Mouse (Mus musculus) liver, embryonic 11.5 days (tissue): ENCODE results near the gene Gpatch1. TPM values are rescaled to one million over a fixed set of nuclear protein-coding genes. Genes with fewer than 3 reads are reported as not detected.
A peak's percentile ranks its signal among the peaks of the same experiment; 100 is the strongest.

Experiments
- ATAC-seq: fragments of 200-750 bp; cut with Nextera tagmentation; replicated peaks from 2 replicates; pipeline ENCODE4 v1.8.0; 2017; ENCODE audit warnings: moderate number of reproducible peaks, mild to moderate bottlenecking, moderate TSS enrichment, moderate library complexity; ENCODE audit not compliant: low FRiP score
- DNase-seq: peaks from one replicate; pipeline ENCODE4 v3.0.0-alpha.2; 2017; ENCODE audit warnings: low spot score
- H3K27ac ChIP-seq: fragments of 300-500 bp; sonication (generic); 2 replicates; pipeline ENCODE4 v1.5.1; 2014; ENCODE audit warnings: mild to moderate bottlenecking, low read depth, low read length, control low read depth
- H3K27me3 ChIP-seq: fragments of 300-500 bp; sonication (generic); replicated peaks from 2 replicates; pipeline ENCODE4 v1.6.1; 2014; ENCODE audit warnings: low read length, mixed read lengths; ENCODE audit not compliant: control insufficient read depth, insufficient read depth
- H3K36me3 ChIP-seq: fragments of 300-500 bp; sonication (generic); 2 replicates; pipeline ENCODE4 v1.6.1; 2014; ENCODE audit warnings: mild to moderate bottlenecking, low read length, moderate library complexity, mixed read lengths; ENCODE audit not compliant: control insufficient read depth, insufficient read depth
- H3K4me1 ChIP-seq: fragments of 300-500 bp; sonication (generic); replicated peaks from 2 replicates; pipeline ENCODE4 v1.6.1; 2014; ENCODE audit warnings: low read length, mixed read lengths; ENCODE audit not compliant: control insufficient read depth, insufficient read depth
- H3K4me2 ChIP-seq: fragments of 300-500 bp; sonication (generic); 2 replicates; pipeline ENCODE4 v1.6.1; 2014; ENCODE audit warnings: mild to moderate bottlenecking, control low read depth, moderate library complexity
- H3K4me3 ChIP-seq: fragments of 300-500 bp; sonication (generic); 2 replicates; pipeline ENCODE4 v1.5.1; 2014; ENCODE audit warnings: low read depth, low read length, control low read depth
- H3K9ac ChIP-seq: fragments of 300-500 bp; sonication (generic); 2 replicates; pipeline ENCODE4 v1.6.1; 2014; ENCODE audit warnings: low read depth, low read length, control low read depth
- H3K9me3 ChIP-seq: fragments of 300-500 bp; sonication (generic); 2 replicates; pipeline ENCODE4 v1.6.1; 2016; ENCODE audit warnings: low read length, inconsistent platforms, mixed read lengths; ENCODE audit not compliant: control insufficient read depth
- WGBS: fragments of 180-500 bp; shearing (Covaris S2); extraction: QIAGEN DNeasy Blood & Tissue Kit; methylation state at CpG from one replicate; pipeline ENCODE4 v1.1.7; 2014; 5-methylcytosine and 5-hydroxymethylcytosine counted together
- polyA plus RNA-seq: library from polyadenylated mRNA; unstranded; fragments of >200 nt; fragmentation: Nextera tagmentation; extraction: Ambion mirVana; gene quantifications from 2 replicates; pipeline ENCODE4 v1.2.1, GENCODE M21; 2014

Gene Gpatch1
- polyA plus RNA-seq, 1 experiment from 2014 or later: 16.1 TPM

DNA sequence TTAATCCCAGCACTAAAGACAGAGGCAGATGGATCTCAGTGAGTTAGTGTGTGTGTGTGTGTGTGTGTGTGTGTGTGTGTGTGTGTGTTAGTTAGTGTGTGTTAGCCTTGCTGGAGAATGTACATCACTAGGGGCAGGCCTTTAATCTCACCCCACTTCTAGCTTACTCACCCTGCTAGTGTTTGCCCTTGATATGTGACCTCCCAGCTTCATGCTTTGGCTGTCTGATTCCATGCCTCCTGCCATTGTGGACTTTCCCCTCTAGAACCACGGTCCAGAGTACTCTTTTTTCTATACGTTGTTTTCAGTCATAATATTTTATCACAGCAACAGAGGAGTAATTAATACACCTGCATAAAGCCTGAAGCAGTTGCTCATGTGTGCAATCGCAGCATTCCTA lies 7.0 kb downstream of the Gpatch1 start:
- no peak overlapping the region for H3K4me2 ChIP-seq
- WGBS: 92% methylated on average over 3 of the region's 3 CpGs

DNA sequence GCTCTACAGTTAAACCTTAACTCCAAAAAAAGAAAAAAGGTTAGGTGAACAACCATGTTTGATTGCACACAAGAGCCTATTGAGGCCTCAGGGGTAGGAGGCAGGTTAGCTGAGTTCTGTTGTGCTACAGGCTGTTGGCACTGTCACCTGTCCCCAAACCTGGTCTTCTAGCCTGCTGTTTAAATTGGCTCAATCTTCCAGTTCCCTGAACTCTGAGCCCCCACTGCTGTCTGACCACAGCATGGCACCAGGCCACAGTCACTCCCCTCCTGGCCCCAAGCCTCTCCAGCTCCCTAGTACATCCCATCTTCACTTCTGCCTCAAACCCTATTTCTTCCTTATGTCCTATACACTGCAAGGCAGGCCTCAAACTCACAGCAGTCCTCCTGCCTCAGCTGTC lies 17.4 kb downstream of the Gpatch1 start:
- H3K27ac ChIP-seq: no peak overlapping the region
- H3K4me1 ChIP-seq: no peaks in the 10 kb centered on the region
- ATAC-seq (no peak), DNase-seq (no peak)
- H3K27me3 ChIP-seq: no peaks in the 10 kb centered on the region
- no peaks in the 10 kb centered on the region for H3K9me3 ChIP-seq
- no peak overlapping the region for H3K4me3 ChIP-seq
- H3K9ac ChIP-seq: no peak overlapping the region
- H3K4me2 ChIP-seq: no peak overlapping the region
- peaks cover 28% of the 10 kb centered on the region for H3K36me3 ChIP-seq

More for the DNA sequence above, 7.0 kb downstream of the Gpatch1 start:
- peaks cover 7% of the 10 kb centered on the region for H3K36me3 ChIP-seq
- H3K9me3 ChIP-seq: no peaks in the 10 kb centered on the region
- no peaks in the 10 kb centered on the region for H3K27me3 ChIP-seq
- no peak overlapping the region for H3K9ac ChIP-seq
- H3K27ac ChIP-seq: no peak overlapping the region
- ATAC-seq (no peak), DNase-seq (no peak)
- no peak overlapping the region for H3K4me3 ChIP-seq
- no peaks in the 10 kb centered on the region for H3K4me1 ChIP-seq

DNA sequence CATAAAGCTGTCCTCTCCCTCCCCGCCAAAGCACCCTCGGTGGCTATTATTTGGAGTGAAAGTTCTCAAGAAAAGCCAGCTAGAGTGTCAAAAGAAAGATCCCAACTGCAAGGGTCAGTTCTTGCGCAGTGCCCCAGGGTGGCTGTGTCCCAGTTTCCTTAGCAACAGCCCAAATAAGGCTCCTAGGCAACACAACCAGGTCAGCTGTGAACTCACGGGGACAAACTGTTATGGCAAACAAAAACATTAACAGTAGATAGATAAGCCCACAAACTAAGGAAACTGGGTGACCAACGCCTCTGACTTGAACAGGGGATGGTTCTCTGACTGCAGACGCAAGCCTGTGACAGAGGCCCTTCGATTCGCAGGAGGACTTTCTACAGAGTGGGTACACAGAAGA lies 18.6 kb downstream of the Gpatch1 start:
- DNase-seq (no peak), ATAC-seq (no peak)
- Histone ChIP-seq H3K4me3 (no peak overlapping the region), H3K36me3 (peaks cover 29% of the 10 kb centered on the region), H3K9ac (no peak overlapping the region), H3K4me2 (no peak overlapping the region), H3K9me3 (no peaks in the 10 kb centered on the region), H3K27me3 (no peaks in the 10 kb centered on the region), H3K4me1 (no peaks in the 10 kb centered on the region), H3K27ac (no peak overlapping the region)
- 74% methylated on average over 8 of the region's 8 CpGs for whole genome bisulfite sequencing

GRCm38 (mm10) chr7:35297886-35298285 lies 20.4 kb downstream of the Gpatch1 start:
- H3K9me3 ChIP-seq: no peaks in the 10 kb centered on the region
- H3K4me2 ChIP-seq: no peak overlapping the region
- 88% methylated on average over 5 of the region's 5 CpGs for WGBS
- no peak overlapping the region for H3K27ac ChIP-seq
- no peak overlapping the region for H3K4me3 ChIP-seq
- no peaks in the 10 kb centered on the region for H3K4me1 ChIP-seq
- no peak for DNase-seq
- no peak overlapping the region for H3K9ac ChIP-seq
- H3K36me3 ChIP-seq: peaks cover 26% of the 10 kb centered on the region
- no peaks in the 10 kb centered on the region for H3K27me3 ChIP-seq
- ATAC-seq: no peak

DNA sequence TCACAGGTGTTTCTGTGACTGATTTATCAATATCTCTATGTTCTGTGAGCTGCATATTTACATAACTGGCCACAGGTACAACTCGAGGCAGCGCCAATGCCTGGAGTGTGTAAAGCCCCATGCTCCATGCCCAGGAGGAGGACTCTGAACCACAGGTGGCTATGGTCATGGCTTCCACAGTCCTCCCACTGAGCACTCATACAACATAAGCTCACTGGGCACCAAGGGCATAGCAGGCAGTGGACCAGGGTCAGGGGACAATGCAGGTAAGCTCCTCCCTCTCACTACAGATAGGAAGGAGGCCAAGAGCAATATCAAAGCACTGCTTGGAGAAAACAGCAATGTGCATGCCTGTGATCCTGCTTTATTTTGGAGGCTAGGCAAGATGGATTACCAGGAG lies 22.6 kb downstream of the Gpatch1 start:
- no peak overlapping the region for H3K4me2 ChIP-seq
- 92% methylated on average over 2 of the region's 2 CpGs for WGBS
- H3K9me3 ChIP-seq: no peaks in the 10 kb centered on the region
- ATAC-seq (no peak), DNase-seq (no peak)
- H3K27ac ChIP-seq: no peak overlapping the region
- no peaks in the 10 kb centered on the region for H3K27me3 ChIP-seq
- H3K9ac ChIP-seq: no peak overlapping the region
- H3K36me3 ChIP-seq: peaks cover 28% of the 10 kb centered on the region
- no peaks in the 10 kb centered on the region for H3K4me1 ChIP-seq
- H3K4me3 ChIP-seq: no peak overlapping the region

DNA sequence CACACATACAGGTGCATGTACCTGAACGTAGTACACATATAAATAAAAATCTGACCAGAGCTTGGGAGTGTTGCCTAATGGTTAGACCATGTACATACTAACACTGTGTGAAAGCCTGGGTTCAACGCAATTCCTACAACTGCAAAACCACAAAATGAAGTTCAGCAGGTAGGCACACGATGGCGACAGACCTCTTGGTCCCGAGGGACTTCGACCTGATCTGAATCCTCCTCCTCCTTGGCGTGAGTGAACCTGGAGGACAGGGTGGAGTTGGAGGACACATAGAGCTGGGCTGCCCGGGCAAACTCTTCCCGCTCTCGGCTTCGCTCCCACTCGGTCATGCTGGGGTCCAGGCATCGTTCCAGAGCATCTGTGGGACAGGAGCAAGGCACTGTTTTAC lies 24.8 kb downstream of the Gpatch1 start:
- no peaks in the 10 kb centered on the region for H3K4me1 ChIP-seq
- no peaks in the 10 kb centered on the region for H3K9me3 ChIP-seq
- H3K36me3 ChIP-seq: peaks cover 34% of the 10 kb centered on the region
- no peak overlapping the region for H3K9ac ChIP-seq
- H3K27me3 ChIP-seq: no peaks in the 10 kb centered on the region
- H3K4me3 ChIP-seq: no peak overlapping the region
- no peak overlapping the region for H3K27ac ChIP-seq
- no peak overlapping the region for H3K4me2 ChIP-seq
- ATAC-seq: no peak
- WGBS: 87% methylated on average over 13 of the region's 13 CpGs
- DNase-seq: no peak

GRCm38 (mm10) chr7:35278933-35279332 lies 39.3 kb downstream of the Gpatch1 start:
- WGBS: 67% methylated on average over 3 of the region's 3 CpGs
- Histone ChIP-seq H3K36me3 (peaks cover 30% of the 10 kb centered on the region), H3K9ac (no peak overlapping the region)

DNA sequence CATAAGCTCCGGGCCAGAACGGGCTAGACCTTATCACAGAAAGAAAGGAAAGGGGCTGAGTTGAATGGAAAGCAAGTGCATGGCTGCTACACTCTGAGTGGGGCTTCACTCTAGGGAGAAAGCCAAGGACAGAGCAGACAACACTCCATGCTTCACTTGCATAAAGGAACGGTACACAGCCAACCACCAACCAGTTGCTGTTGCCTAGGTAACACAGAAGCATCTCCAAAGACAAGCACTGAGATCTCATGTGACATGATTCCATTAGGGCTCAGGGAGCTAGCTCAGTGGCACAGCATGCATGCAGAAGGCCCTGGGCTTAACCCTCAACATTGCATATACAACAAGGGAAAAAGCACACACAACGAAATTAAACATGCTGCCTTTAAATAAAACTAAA lies 40.8 kb downstream of the Gpatch1 start:
- Histone ChIP-seq H3K4me2 (no peak overlapping the region), H3K9ac (no peak overlapping the region), H3K4me3 (no peak overlapping the region), H3K36me3 (peaks cover 27% of the 10 kb centered on the region), H3K27ac (no peak overlapping the region), H3K9me3 (peaks cover 14% of the 10 kb centered on the region), H3K27me3 (no peaks in the 10 kb centered on the region), H3K4me1 (no peaks in the 10 kb centered on the region)
- WGBS: 84% methylated on average over 4 of the region's 4 CpGs
- ATAC-seq (no peak), DNase-seq (no peak)

More at GRCm38 (mm10) chr7:35278933-35279332, 39.3 kb downstream of the Gpatch1 start:
- H3K9me3 ChIP-seq: peaks cover 14% of the 10 kb centered on the region
- no peak for ATAC-seq
- no peak overlapping the region for H3K4me2 ChIP-seq
- H3K27me3 ChIP-seq: no peaks in the 10 kb centered on the region
- no peak overlapping the region for H3K4me3 ChIP-seq
- no peak for DNase-seq
- H3K27ac ChIP-seq: no peak overlapping the region
- H3K4me1 ChIP-seq: no peaks in the 10 kb centered on the region

DNA sequence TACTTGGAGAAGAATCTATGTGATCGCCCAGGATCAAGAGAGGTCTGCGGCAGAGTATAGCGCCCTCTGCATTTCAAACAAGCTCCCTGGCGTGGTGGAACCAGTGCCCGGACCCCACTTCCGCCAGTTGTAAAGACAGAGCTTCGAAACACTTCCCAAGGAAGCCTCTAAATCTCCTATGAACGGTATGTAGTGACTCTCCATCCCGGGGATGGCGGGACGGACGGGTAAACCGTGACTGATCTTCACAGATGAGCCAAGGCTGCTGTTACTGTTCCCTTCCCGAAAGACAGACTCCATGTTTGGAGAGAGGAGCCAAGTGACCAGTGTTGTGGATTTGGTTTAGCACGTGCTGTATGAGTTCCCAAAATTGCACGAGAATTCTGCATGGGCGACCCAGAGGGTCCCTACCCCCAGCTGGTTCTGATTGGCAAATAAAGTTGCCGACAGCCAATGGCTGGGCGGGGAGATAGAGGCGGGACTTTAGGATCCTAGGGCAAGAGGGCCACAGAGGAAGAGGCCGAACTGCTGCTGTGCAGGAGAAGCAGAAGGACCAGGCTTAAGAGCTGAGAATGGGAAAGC lies 48.7 kb downstream of the Gpatch1 start:
- ATAC-seq: peak; percentile 80
- Histone ChIP-seq H3K27ac (no peak overlapping the region), H3K4me1 (no peaks in the 10 kb centered on the region), H3K27me3 (no peaks in the 10 kb centered on the region), H3K36me3 (no peaks in the 10 kb centered on the region), H3K9ac (peak overlapping the region; percentile 50), H3K4me3 (peak overlapping the region; percentile 45), H3K4me2 (peak overlapping the region; percentile 76), H3K9me3 (peaks cover 3% of the 10 kb centered on the region)
- WGBS: 6% methylated on average over 21 of the region's 21 CpGs
- peak; percentile 58 for DNase-seq
